Mouse (Mus musculus) neutrophil, adult 65 days (primary cell): Measurements from ENCODE around the gene Gas2l1. TPM values are rescaled to one million over a fixed set of nuclear protein-coding genes. Genes with fewer than 3 reads are reported as not detected.

ENCODE experiments used
- total RNA-seq: library from RNA; stranded (reverse); gene quantifications from 2 replicates; pipeline ENCODE4 v1.2.4, GENCODE M21; 2023

Gas2l1 gene
- 2.0 and 2.6 TPM in 2 replicates for total RNA-seq

GRCm38 (mm10) chr11:5065056-5065821 is at the start of gene Gas2l1:
TSS of gene Gas2l1 (minus strand) at chr11:5065327.

GRCm38 (mm10) chr11:5098736-5099542 is 33.8 kb upstream of the Gas2l1 start, which contains the start of the genes Rhbdd3 and Ewsr1:
TSS of gene Rhbdd3 (plus strand) at chr11:5098926.
TSS of gene Ewsr1 (minus strand) at chr11:5099266.

GRCm38 (mm10) chr11:5057856-5058641 is 7.1 kb downstream of the Gas2l1 start, which contains the start of gene Rasl10a:
TSS of gene Rasl10a (plus strand) at chr11:5058128.

Other genes starting within 250 kb of the Gas2l1 start
- gene Nf2, start 215.8 kb downstream of the Gas2l1 start, total RNA-seq, result 17.6 and 21.6 TPM in 2 replicates
- 1.6 and 3.4 TPM in 2 replicates for gene Nipsnap1, start 191.4 kb downstream of the Gas2l1 start, total RNA-seq
- 10.7 and 13.2 TPM in 2 replicates for gene Thoc5, start 170.0 kb downstream of the Gas2l1 start, total RNA-seq
- not detected in 2 replicates for gene Nefh, start 117.3 kb downstream of the Gas2l1 start, total RNA-seq
- gene Ap1b1, start 78.5 kb downstream of the Gas2l1 start, total RNA-seq, result 35.4 and 42.3 TPM in 2 replicates
- not detected in 2 replicates for gene Rasl10a, start 7.2 kb downstream of the Gas2l1 start, total RNA-seq
- gene Rhbdd3, start 33.6 kb upstream of the Gas2l1 start, total RNA-seq, result 3.7 and 5.4 TPM in 2 replicates
- gene Ewsr1, start 33.9 kb upstream of the Gas2l1 start, total RNA-seq, result 337 and 372 TPM in 2 replicates
- 0.79 and 1.2 TPM in 2 replicates for gene Emid1, start 86.9 kb upstream of the Gas2l1 start, total RNA-seq
- gene Kremen1, start 196.2 kb upstream of the Gas2l1 start, total RNA-seq, result 5.6 and 7.0 TPM in 2 replicates